Mouse (Mus musculus) heart, postnatal 0 days (tissue): Measurements from ENCODE around the gene Grasp. TPM values are rescaled to one million over a fixed set of nuclear protein-coding genes. Genes with fewer than 3 reads are reported as not detected.

Experiments
- ATAC-seq: fragments of 200-750 bp; cut with Nextera tagmentation; 2 replicates; pipeline ENCODE4 v1.8.0; 2017; ENCODE audit warnings: low read depth, moderate number of reproducible peaks, moderate library complexity; ENCODE audit not compliant: insufficient read depth
- DNase-seq: peaks from one replicate; pipeline ENCODE4 v3.0.0-alpha.2; 2016; ENCODE audit warnings: low spot score
- H3K27ac ChIP-seq: fragments of 300-500 bp; sonication (generic); 2 replicates; pipeline ENCODE4 v1.5.1; 2014; ENCODE audit warnings: low read depth, mild to moderate bottlenecking
- H3K27me3 ChIP-seq: fragments of 300-500 bp; sonication (generic); 2 replicates; pipeline ENCODE4 v1.6.1; 2014; ENCODE audit warnings: low read length, mixed read lengths; ENCODE audit not compliant: control insufficient read depth, insufficient read depth
- H3K36me3 ChIP-seq: fragments of 300-500 bp; sonication (generic); replicated peaks from 2 replicates; pipeline ENCODE4 v1.6.1; 2014; ENCODE audit warnings: low read length, mixed read lengths; ENCODE audit not compliant: control insufficient read depth, insufficient read depth
- H3K4me1 ChIP-seq: fragments of 300-500 bp; sonication (generic); 2 replicates; pipeline ENCODE4 v1.6.1; 2014; ENCODE audit warnings: antibody characterized with exemption; ENCODE audit not compliant: control insufficient read depth, insufficient read depth
- H3K4me2 ChIP-seq: fragments of 300-500 bp; sonication (generic); 2 replicates; pipeline ENCODE4 v1.6.1; 2014; ENCODE audit warnings: low read depth, mild to moderate bottlenecking, low read length, moderate library complexity
- H3K4me3 ChIP-seq: fragments of 300-500 bp; sonication (generic); 2 replicates; pipeline ENCODE4 v1.5.1; 2014; ENCODE audit warnings: low read depth, low read length
- H3K9ac ChIP-seq: fragments of 300-500 bp; sonication (generic); replicated peaks from 2 replicates; pipeline ENCODE4 v1.6.1; 2014; ENCODE audit warnings: low read depth, low read length, mixed read lengths
- H3K9me3 ChIP-seq: fragments of 300-500 bp; sonication (generic); replicated peaks from 2 replicates; pipeline ENCODE4 v1.6.1; 2016; ENCODE audit warnings: low read length; ENCODE audit not compliant: control insufficient read depth
- CTCF ChIP-seq: IDR thresholded peaks from 2 replicates; pipeline ENCODE4 v1.5.1; 2016; ENCODE audit warnings: antibody characterized with exemption, control low read depth, low read depth
- EP300 ChIP-seq: IDR thresholded peaks from 2 replicates; pipeline ENCODE4 v1.6.1; 2016; ENCODE audit warnings: antibody characterized with exemption, low read depth
- WGBS: fragments of 180-500 bp; shearing (Covaris S2); extraction: QIAGEN DNeasy Blood & Tissue Kit; methylation state at CpG from one replicate; pipeline ENCODE4 v1.1.7; 2014; 5-methylcytosine and 5-hydroxymethylcytosine counted together
- polyA plus RNA-seq: library from polyadenylated mRNA; unstranded; fragments of >200 nt; fragmentation: Nextera tagmentation; extraction: Ambion mirVana; gene quantifications from 2 replicates; pipeline ENCODE4 v1.2.1, GENCODE M21; 2015
- total RNA-seq: library from RNA; depleted of rRNA; stranded (reverse); fragments of >200 nt; gene quantifications from 2 replicates; pipeline ENCODE4 v1.2.3, GENCODE M21; 2014; ENCODE audit warnings: low replicate concordance

The Grasp gene
- total and polyA plus RNA-seq, 2 experiments from 2014 or later = 2.3 to 8.0 TPM

- H3K4me3 ChIP-seq = peak overlapping the region; percentile 37
- WGBS = 1% methylated on average over 56 of the region's 56 CpGs
- peak overlapping the region; percentile 60 for H3K4me2 ChIP-seq
- H3K27me3 ChIP-seq = no peaks in the 10 kb centered on the region
- peak overlapping the region; percentile 52 for H3K9ac ChIP-seq
- no peaks in the 10 kb centered on the region for H3K36me3 ChIP-seq
- ATAC-seq = peak; percentile 92
- H3K27ac ChIP-seq = peak overlapping the region; percentile 95
- no peaks in the 10 kb centered on the region for H3K9me3 ChIP-seq
- DNase-seq = peak; percentile 98
- H3K4me1 ChIP-seq = peaks cover 44% of the 10 kb centered on the region
- TF ChIP-seq CTCF (no peak; the same call in 1 of the 2 replicates), EP300 (peak; percentile 82)
Measured at GRCm38 (mm10) chr15:101246231-101247154, 22.5 kb downstream of the Grasp start.

DNA sequence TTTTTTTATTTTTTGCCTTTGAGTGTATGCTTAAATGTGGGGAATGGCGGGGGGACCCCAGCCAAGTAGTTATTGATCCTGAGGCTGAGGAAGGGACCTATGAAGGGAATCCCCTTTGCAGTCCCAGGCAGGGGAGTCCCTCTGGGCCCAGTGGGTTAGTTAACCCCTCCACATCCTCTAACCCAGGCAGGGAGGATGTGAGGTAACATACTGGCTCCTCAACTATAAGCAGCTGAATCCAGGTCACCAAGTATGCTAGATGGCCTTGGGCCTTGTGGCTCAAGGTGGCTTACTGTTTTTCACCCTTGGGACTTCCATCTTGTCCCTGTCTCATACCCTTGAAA lies 23.1 kb downstream of the Grasp start:
- H3K27me3 ChIP-seq = no peaks in the 10 kb centered on the region
- H3K27ac ChIP-seq = peak overlapping the region; percentile 95
- WGBS = 80% methylated on average over 1 of the region's 1 CpGs
- H3K4me1 ChIP-seq = peaks cover 38% of the 10 kb centered on the region
- H3K4me2 ChIP-seq = peak overlapping the region; percentile 60; the same call in 1 of the 2 replicates
- no peak overlapping the region for H3K9ac ChIP-seq
- no peak overlapping the region for H3K4me3 ChIP-seq
- H3K36me3 ChIP-seq = no peaks in the 10 kb centered on the region
- H3K9me3 ChIP-seq = no peaks in the 10 kb centered on the region
- TF ChIP-seq EP300 (0 out of 2 replicates have a peak, but pooled peaks have one; percentile 28), CTCF (no peak)
- ATAC-seq (no peak), DNase-seq (no peak)

- WGBS = 16% methylated on average over 5 of the region's 5 CpGs
- H3K36me3 ChIP-seq = no peaks in the 10 kb centered on the region
- H3K4me3 ChIP-seq = no peak overlapping the region
- no peaks in the 10 kb centered on the region for H3K9me3 ChIP-seq
- no peaks in the 10 kb centered on the region for H3K27me3 ChIP-seq
- peaks cover 35% of the 10 kb centered on the region for H3K4me1 ChIP-seq
- 0 out of 2 replicates have a peak, but pooled peaks have one; percentile 23 for ATAC-seq
- 0 out of 2 replicates have a peak overlapping the region, but pooled peaks have one; percentile 1 for H3K4me2 ChIP-seq
- peak; percentile 83 for DNase-seq
- 0 out of 2 replicates have a peak overlapping the region, but pooled peaks have one; percentile 19 for H3K9ac ChIP-seq
- TF ChIP-seq CTCF = peak; percentile 2; the same call in 1 of the 2 replicates
- no peak for TF ChIP-seq EP300
- peak overlapping the region; percentile 95 for H3K27ac ChIP-seq
Measured at GRCm38 (mm10) chr15:101248029-101248710, 24.2 kb downstream of the Grasp start.

GRCm38 (mm10) chr15:101250220-101250800 lies 26.3 kb downstream of the Grasp start:
- H3K9ac ChIP-seq = no peak overlapping the region
- DNase-seq (no peak), ATAC-seq (no peak)
- H3K4me2 ChIP-seq = no peak overlapping the region
- H3K9me3 ChIP-seq = no peaks in the 10 kb centered on the region
- WGBS = 67% methylated on average over 9 of the region's 9 CpGs
- no peak overlapping the region for H3K4me3 ChIP-seq
- no peaks in the 10 kb centered on the region for H3K27me3 ChIP-seq
- H3K4me1 ChIP-seq = peaks cover 45% of the 10 kb centered on the region
- TF ChIP-seq EP300 (no peak), CTCF (no peak)
- no peak overlapping the region for H3K27ac ChIP-seq
- H3K36me3 ChIP-seq = no peaks in the 10 kb centered on the region

- H3K9ac ChIP-seq = no peak overlapping the region
- no peaks in the 10 kb centered on the region for H3K36me3 ChIP-seq
- H3K27ac ChIP-seq = no peak overlapping the region
- no peak overlapping the region for H3K4me3 ChIP-seq
- no peak for ATAC-seq
- no peaks in the 10 kb centered on the region for H3K27me3 ChIP-seq
- DNase-seq = no peak
- no peak for TF ChIP-seq CTCF
- TF ChIP-seq EP300 = no peak
- H3K4me2 ChIP-seq = no peak overlapping the region
- 88% methylated on average over 5 of the region's 5 CpGs for WGBS
- H3K4me1 ChIP-seq = peaks cover 49% of the 10 kb centered on the region
- H3K9me3 ChIP-seq = no peaks in the 10 kb centered on the region
Measured at GRCm38 (mm10) chr15:101251930-101252329, 27.9 kb downstream of the Grasp start.
